Comparison of ENCODE assay signal across 8 mouse cellular contexts in the genomic region with DNA sequence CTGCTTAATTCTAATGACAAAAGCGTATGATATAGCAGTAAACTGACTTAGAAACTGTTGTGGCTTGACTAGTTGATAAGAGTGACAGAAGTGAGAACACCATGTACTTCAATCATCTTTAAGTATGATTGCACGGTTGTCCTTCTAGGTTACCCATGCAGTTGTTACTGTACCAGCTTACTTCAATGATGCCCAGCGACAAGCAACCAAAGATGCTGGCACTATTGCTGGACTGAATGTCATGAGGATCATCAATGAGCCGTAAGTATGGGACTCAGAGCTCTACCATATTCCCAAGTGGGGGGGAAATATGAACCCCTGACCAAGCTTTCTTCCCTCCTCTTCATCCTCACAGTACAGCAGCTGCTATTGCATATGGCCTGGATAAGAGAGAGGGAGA. TPM values are rescaled to one million over a fixed set of nuclear protein-coding genes. Genes with fewer than 3 reads are reported as not detected.
A peak's percentile ranks its signal among the peaks of the same experiment; 100 is the strongest.
DNase-seq lines count a peak whose midpoint lies in the region; ATAC-seq and TF ChIP-seq lines count a peak whose summit lies in the region.
"Had no signal": no experiment of that assay in that cellular context is flagged by ENCODE, and none has a peak within 500 bp of the region (broad histone marks: within the 10 kb centered on the region; RNA-seq: fewer than 3 reads in every experiment).

No protein-coding gene starts in this region.

- peak overlapping the region; percentile 61 for H3K4me2 ChIP-seq in lung, embryonic 15.5 days
- H3K4me2 ChIP-seq in forebrain, embryonic 11.5 days (ENCODE audit: low read depth, low read length, severe bottlenecking) = peak overlapping the region; percentile 74; the same call in 1 of the 2 replicates
- H3K4me2 ChIP-seq in limb, embryonic 15.5 days = peak overlapping the region; percentile 52
- H3K4me2 ChIP-seq in stomach, embryonic 15.5 days = peak overlapping the region; percentile 56

- H3K4me3 ChIP-seq in lung, embryonic 15.5 days = peak overlapping the region; percentile 80
- H3K4me3 ChIP-seq in lung, adult 2 months (replicated peaks; ENCODE audit: extremely low read depth, low read depth, low read length) = no peak overlapping the region
- peak overlapping the region; percentile 99 for H3K4me3 ChIP-seq in forebrain, embryonic 11.5 days (ENCODE audit: low read depth, low read length)
- peak overlapping the region; percentile 92 for H3K4me3 ChIP-seq in limb, embryonic 15.5 days
- peak overlapping the region; percentile 81 for H3K4me3 ChIP-seq in stomach, embryonic 15.5 days (replicated peaks)

- no peak for DNase-seq in lung, adult 2 months
- no peak for DNase-seq in forebrain, embryonic 11.5 days (ENCODE audit: low spot score)
- DNase-seq in ovary, postnatal 10 days (ENCODE audit: low spot score) = no peak
- no peak for DNase-seq in layer of hippocampus, adult 9-10 months (ENCODE audit: low spot score)

- no peaks in the 10 kb centered on the region for H3K27me3 ChIP-seq in lung, embryonic 15.5 days
- H3K27me3 ChIP-seq in forebrain, embryonic 11.5 days (ENCODE audit: control insufficient read depth, insufficient read depth, low read length) = no peaks in the 10 kb centered on the region
- H3K27me3 ChIP-seq in limb, embryonic 15.5 days = no peaks in the 10 kb centered on the region
- no peaks in the 10 kb centered on the region for H3K27me3 ChIP-seq in stomach, embryonic 15.5 days (replicated peaks)

- H3K4me1 ChIP-seq in lung, embryonic 15.5 days = peaks cover 40% of the 10 kb centered on the region
- H3K4me1 ChIP-seq in lung, adult 2 months (ENCODE audit: control insufficient read depth, insufficient read depth, low read length) = peaks cover 24% of the 10 kb centered on the region
- H3K4me1 ChIP-seq in forebrain, embryonic 11.5 days (replicated peaks; ENCODE audit: control insufficient read depth, insufficient read depth, low read length) = peaks cover 19% of the 10 kb centered on the region; the same call in 1 of the 2 replicates
- H3K4me1 ChIP-seq in limb, embryonic 15.5 days = peaks cover 38% of the 10 kb centered on the region
- peaks cover 27% of the 10 kb centered on the region for H3K4me1 ChIP-seq in stomach, embryonic 15.5 days

- H3K9me3 ChIP-seq in lung, embryonic 15.5 days = no peaks in the 10 kb centered on the region
- no peaks in the 10 kb centered on the region for H3K9me3 ChIP-seq in forebrain, embryonic 11.5 days (ENCODE audit: control insufficient read depth, low read length)
- H3K9me3 ChIP-seq in limb, embryonic 15.5 days = no peaks in the 10 kb centered on the region
- H3K9me3 ChIP-seq in stomach, embryonic 15.5 days = no peaks in the 10 kb centered on the region

- no peak for ATAC-seq in lung, embryonic 15.5 days (ENCODE audit: borderline replicate concordance, extremely low read depth, low FRiP score, low TSS enrichment)
- no peak for ATAC-seq in forebrain, embryonic 11.5 days (replicated peaks; ENCODE audit: low FRiP score)
- no peak for ATAC-seq in limb, embryonic 15.5 days (ENCODE audit: insufficient number of reproducible peaks, low FRiP score, low TSS enrichment, low read depth)
- ATAC-seq in stomach, embryonic 15.5 days (ENCODE audit: insufficient read depth, low FRiP score, low read depth) = no peak

- H3K27ac ChIP-seq in lung, embryonic 15.5 days = no peak overlapping the region
- H3K27ac ChIP-seq in forebrain, embryonic 11.5 days (ENCODE audit: low read depth, low read length) = no peak overlapping the region
- no peak overlapping the region for H3K27ac ChIP-seq in limb, embryonic 15.5 days
- no peak overlapping the region for H3K27ac ChIP-seq in stomach, embryonic 15.5 days

- H3K36me3 ChIP-seq in lung, embryonic 15.5 days = peaks cover 50% of the 10 kb centered on the region
- H3K36me3 ChIP-seq in forebrain, embryonic 11.5 days (ENCODE audit: control insufficient read depth, insufficient read depth, low read length) = peaks cover 27% of the 10 kb centered on the region
- peaks cover 54% of the 10 kb centered on the region for H3K36me3 ChIP-seq in limb, embryonic 15.5 days
- peaks cover 42% of the 10 kb centered on the region for H3K36me3 ChIP-seq in stomach, embryonic 15.5 days

- TF ChIP-seq CTCF in lung, adult 2 months (IDR thresholded peaks at IDR 0.05; ENCODE audit: insufficient read depth, low read length) = no peak

- H3K9ac ChIP-seq in lung, embryonic 15.5 days = no peak overlapping the region
- no peak overlapping the region for H3K9ac ChIP-seq in forebrain, embryonic 11.5 days (ENCODE audit: low read length)
- H3K9ac ChIP-seq in limb, embryonic 15.5 days = no peak overlapping the region
- H3K9ac ChIP-seq in stomach, embryonic 15.5 days = no peak overlapping the region

- WGBS in lung, embryonic 15.5 days = 77% methylated on average over 4 of the region's 4 CpGs
- 75% methylated on average over 4 of the region's 4 CpGs for WGBS in lung, adult 2 months
- WGBS in forebrain, embryonic 11.5 days = 89% methylated on average over 4 of the region's 4 CpGs
- 81% methylated on average over 4 of the region's 4 CpGs for WGBS in limb, embryonic 15.5 days
- 89% methylated on average over 4 of the region's 4 CpGs for WGBS in stomach, embryonic 15.5 days

- TF ChIP-seq POLR2A in lung, adult 2 months (IDR thresholded peaks at IDR 0.05; ENCODE audit: borderline replicate concordance, extremely low read depth, low read depth, low read length) = no peak

RNA-seq across cellular contexts. Expression of a gene that starts 1.9 kb away (rescaled TPM):
- polyA plus RNA-seq in lung, embryonic 15.5 days (2015; fragmentation: Nextera tagmentation; extraction: Ambion mirVana) = 1,024 and 1,028 TPM in 2 replicates
- polyA plus RNA-seq in lung, adult 2 months (2012; rRNA removed) = 463 and 672 TPM in 2 replicates
- polyA plus RNA-seq in forebrain, embryonic 11.5 days (2014; fragmentation: Nextera tagmentation; extraction: Ambion mirVana) = 731 and 789 TPM in 2 replicates
- 944 and 970 TPM in 2 replicates for polyA plus RNA-seq in limb, embryonic 15.5 days (2015; fragmentation: Nextera tagmentation; extraction: Ambion mirVana)
- 941 and 1,038 TPM in 2 replicates for polyA plus RNA-seq in stomach, embryonic 15.5 days (2015; fragmentation: Nextera tagmentation; extraction: Ambion mirVana)

RNA-seq across cellular contexts. Expression of a gene that starts 18.6 kb away (rescaled TPM):
- polyA plus RNA-seq in lung, embryonic 15.5 days (2015; fragmentation: Nextera tagmentation; extraction: Ambion mirVana) = 81.4 and 85.9 TPM in 2 replicates
- 16.7 and 20.3 TPM in 2 replicates for polyA plus RNA-seq in lung, adult 2 months (2012; rRNA removed)
- 103 and 106 TPM in 2 replicates for polyA plus RNA-seq in forebrain, embryonic 11.5 days (2014; fragmentation: Nextera tagmentation; extraction: Ambion mirVana)
- polyA plus RNA-seq in limb, embryonic 15.5 days (2015; fragmentation: Nextera tagmentation; extraction: Ambion mirVana) = 84.6 and 85.5 TPM in 2 replicates
- polyA plus RNA-seq in stomach, embryonic 15.5 days (2015; fragmentation: Nextera tagmentation; extraction: Ambion mirVana) = 77.6 and 83.2 TPM in 2 replicates

RNA-seq across cellular contexts. Expression of a gene that starts 26.0 kb away (rescaled TPM):
- 38.4 and 45.4 TPM in 2 replicates for polyA plus RNA-seq in lung, embryonic 15.5 days (2015; fragmentation: Nextera tagmentation; extraction: Ambion mirVana)
- 18.8 and 24.4 TPM in 2 replicates for polyA plus RNA-seq in lung, adult 2 months (2012; rRNA removed)
- polyA plus RNA-seq in forebrain, embryonic 11.5 days (2014; fragmentation: Nextera tagmentation; extraction: Ambion mirVana) = 29.9 and 33.7 TPM in 2 replicates
- polyA plus RNA-seq in limb, embryonic 15.5 days (2015; fragmentation: Nextera tagmentation; extraction: Ambion mirVana) = 39.7 and 41.1 TPM in 2 replicates
- polyA plus RNA-seq in stomach, embryonic 15.5 days (2015; fragmentation: Nextera tagmentation; extraction: Ambion mirVana) = 39.6 and 43.9 TPM in 2 replicates

RNA-seq across cellular contexts. Expression of a gene that starts 52.4 kb away (rescaled TPM):
- 93.2 and 94.1 TPM in 2 replicates for polyA plus RNA-seq in lung, embryonic 15.5 days (2015; fragmentation: Nextera tagmentation; extraction: Ambion mirVana)
- 46.0 and 59.3 TPM in 2 replicates for polyA plus RNA-seq in lung, adult 2 months (2012; rRNA removed)
- 81.2 and 82.4 TPM in 2 replicates for polyA plus RNA-seq in forebrain, embryonic 11.5 days (2014; fragmentation: Nextera tagmentation; extraction: Ambion mirVana)
- polyA plus RNA-seq in limb, embryonic 15.5 days (2015; fragmentation: Nextera tagmentation; extraction: Ambion mirVana) = 82.1 and 94.4 TPM in 2 replicates
- 83.6 and 83.9 TPM in 2 replicates for polyA plus RNA-seq in stomach, embryonic 15.5 days (2015; fragmentation: Nextera tagmentation; extraction: Ambion mirVana)

RNA-seq across cellular contexts. Expression of a gene that starts 59.1 kb away (rescaled TPM):
- polyA plus RNA-seq in lung, embryonic 15.5 days (2015; fragmentation: Nextera tagmentation; extraction: Ambion mirVana) = not detected in 2 replicates
- polyA plus RNA-seq in lung, adult 2 months (2012; rRNA removed) = not detected in 2 replicates
- polyA plus RNA-seq in forebrain, embryonic 11.5 days (2014; fragmentation: Nextera tagmentation; extraction: Ambion mirVana) = not detected in 2 replicates
- not detected in 2 replicates for polyA plus RNA-seq in limb, embryonic 15.5 days (2015; fragmentation: Nextera tagmentation; extraction: Ambion mirVana)
- not detected in 2 replicates for polyA plus RNA-seq in stomach, embryonic 15.5 days (2015; fragmentation: Nextera tagmentation; extraction: Ambion mirVana)
- polyA plus RNA-seq: activated CD4-positive, CD25-positive, alpha-beta regulatory T cell, adult 4 months had no signal
